13 mouse cellular contexts compared by ENCODE assay signal in the genomic region with DNA sequence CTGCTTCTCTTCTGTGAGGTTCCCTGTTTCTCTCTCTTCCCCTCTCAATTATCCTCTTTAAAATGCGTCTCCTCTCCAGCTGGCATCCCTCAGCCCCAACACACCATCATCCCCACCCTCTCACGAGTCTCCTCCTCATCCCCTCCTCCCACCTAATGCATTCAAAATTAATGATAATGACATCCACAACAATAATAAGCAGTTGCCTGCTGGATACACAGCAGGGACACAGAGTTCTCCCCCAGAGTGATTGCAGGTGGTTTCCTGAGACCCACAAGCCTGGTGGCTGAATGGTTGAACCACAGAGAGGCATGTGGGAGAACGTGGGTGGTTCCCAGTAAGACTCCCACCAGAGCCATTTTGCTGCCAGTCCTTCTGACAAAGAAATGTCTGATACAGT.
A peak's percentile ranks its signal among the peaks of the same experiment; 100 is the strongest.
DNase-seq lines count a peak whose midpoint lies in the region; ATAC-seq lines count a peak whose summit lies in the region.
"Had no signal": no experiment of that assay in that cellular context is flagged by ENCODE, and none has a peak within 500 bp of the region (broad histone marks: within the 10 kb centered on the region; RNA-seq: fewer than 3 reads in every experiment).

No protein-coding gene starts in this region.

- no peak overlapping the region for H3K9ac ChIP-seq in midbrain, embryonic 13.5 days (replicated peaks)
- H3K9ac ChIP-seq in midbrain, embryonic 15.5 days: no peak overlapping the region
- no peak overlapping the region for H3K9ac ChIP-seq in intestine, embryonic 14.5 days (ENCODE audit: low read length)
- H3K9ac ChIP-seq: liver, embryonic 15.5 days had no signal

- peak; percentile 10 for DNase-seq in kidney, adult 18-20 months
- DNase-seq in kidney, adult 9 months: no peak
- DNase-seq in intestine, embryonic 14.5 days (ENCODE audit: low spot score): peak; percentile 55
- peak; percentile 20 for DNase-seq in retina, embryonic 14.5 days (ENCODE audit: low spot score)
- DNase-seq in adrenal gland, adult 18-20 months (ENCODE audit: low spot score in 2 of 2): no peak
- no peak for DNase-seq in adrenal gland, adult (ENCODE audit: inconsistent age in 2 of 2, low spot score in 1 of 2)
- DNase-seq: thymus, adult 2 months had no signal

- peak; percentile 48 for ATAC-seq in midbrain, embryonic 13.5 days
- no peak for ATAC-seq in midbrain, embryonic 15.5 days (replicated peaks)
- ATAC-seq in intestine, embryonic 14.5 days (replicated peaks; ENCODE audit: low FRiP score, low TSS enrichment, low read depth): no peak; the same call in 1 of the 2 replicates
- ATAC-seq: activated CD4-positive, CD25-positive, alpha-beta regulatory T cell, adult 4 months had no signal

- no peak overlapping the region for H3K4me2 ChIP-seq in midbrain, embryonic 13.5 days (replicated peaks)
- H3K4me2 ChIP-seq in midbrain, embryonic 15.5 days: no peak overlapping the region
- H3K4me2 ChIP-seq in intestine, embryonic 14.5 days (ENCODE audit: low read length): no peak overlapping the region
- H3K4me2 ChIP-seq: liver, embryonic 15.5 days had no signal

- H3K4me1 ChIP-seq in midbrain, embryonic 13.5 days (replicated peaks): peaks cover 9% of the 10 kb centered on the region
- H3K4me1 ChIP-seq in midbrain, embryonic 15.5 days: 0 out of 2 replicates have a peak, but pooled peaks cover 3% of the 10 kb centered on the region
- peaks cover 18% of the 10 kb centered on the region for H3K4me1 ChIP-seq in intestine, embryonic 14.5 days (replicated peaks; ENCODE audit: control insufficient read depth, insufficient read depth, low read length)
- H3K4me1 ChIP-seq: liver, embryonic 15.5 days; megakaryocyte, embryonic 14.5 days had no signal

- H3K36me3 ChIP-seq in midbrain, embryonic 13.5 days: no peaks in the 10 kb centered on the region
- no peaks in the 10 kb centered on the region for H3K36me3 ChIP-seq in midbrain, embryonic 15.5 days (replicated peaks)
- H3K36me3 ChIP-seq in intestine, embryonic 14.5 days (ENCODE audit: control insufficient read depth, insufficient read depth, low read length): no peaks in the 10 kb centered on the region
- H3K36me3 ChIP-seq: G1E; liver, embryonic 15.5 days had no signal

- no peaks in the 10 kb centered on the region for H3K9me3 ChIP-seq in midbrain, embryonic 13.5 days
- no peaks in the 10 kb centered on the region for H3K9me3 ChIP-seq in midbrain, embryonic 15.5 days
- H3K9me3 ChIP-seq in intestine, embryonic 14.5 days (ENCODE audit: control insufficient read depth, low read length): no peaks in the 10 kb centered on the region
- H3K9me3 ChIP-seq: liver, embryonic 15.5 days had no signal

- no peak overlapping the region; the same call in 1 of the 2 replicates for H3K27ac ChIP-seq in midbrain, embryonic 13.5 days
- no peak overlapping the region for H3K27ac ChIP-seq in midbrain, embryonic 15.5 days
- H3K27ac ChIP-seq in intestine, embryonic 14.5 days (ENCODE audit: low read depth): no peak overlapping the region
- H3K27ac ChIP-seq: liver, embryonic 15.5 days had no signal

- 26% methylated on average over 3 of the region's 3 CpGs for WGBS in midbrain, embryonic 13.5 days
- 27% methylated on average over 3 of the region's 3 CpGs for WGBS in midbrain, embryonic 15.5 days
- WGBS in intestine, embryonic 14.5 days: 21% methylated on average over 3 of the region's 3 CpGs

- H3K4me3 ChIP-seq in midbrain, embryonic 13.5 days (replicated peaks): no peak overlapping the region
- H3K4me3 ChIP-seq in midbrain, embryonic 15.5 days: no peak overlapping the region
- H3K4me3 ChIP-seq in intestine, embryonic 14.5 days (ENCODE audit: low read depth, low read length): no peak overlapping the region
- H3K4me3 ChIP-seq: liver, embryonic 15.5 days; megakaryocyte, embryonic 14.5 days had no signal

- no peaks in the 10 kb centered on the region for H3K27me3 ChIP-seq in midbrain, embryonic 13.5 days
- no peaks in the 10 kb centered on the region for H3K27me3 ChIP-seq in midbrain, embryonic 15.5 days (replicated peaks)
- no peaks in the 10 kb centered on the region for H3K27me3 ChIP-seq in intestine, embryonic 14.5 days (replicated peaks; ENCODE audit: control insufficient read depth, insufficient read depth, low read length)
- H3K27me3 ChIP-seq: liver, embryonic 15.5 days; megakaryocyte, embryonic 14.5 days had no signal

Comparison
In these comparisons a context has a peak if more than half of its experiments do, and no peak if none do; other contexts are left out.
1. DNase-seq: peak in kidney, adult 18-20 months (single experiment), intestine, embryonic 14.5 days (single experiment) and retina, embryonic 14.5 days (single experiment); none in kidney, adult 9 months (single experiment), adrenal gland, adult 18-20 months (0 of 2) and adrenal gland, adult (0 of 2).